Mouse (Mus musculus): Measurements from ENCODE around the gene Dhx34.

GRCm38 (mm10) chr7:16204791-16205190 is 17.0 kb downstream of the Dhx34 start:
- no peak for TF ChIP-seq CTCF (IDR thresholded peaks at IDR 0.05; ENCODE audit: control insufficient read depth, insufficient read depth, low read length)
- TF ChIP-seq POLR2A (IDR thresholded peaks at IDR 0.05; ENCODE audit: borderline replicate concordance, control insufficient read depth, low read depth, low read length), result no peak

Measured in bone marrow, adult 2 months (tissue).